Mouse (Mus musculus): ENCODE data around the gene Olfr859.

GRCm38 (mm10) chr9:19803000-19803399, 1.7 kb upstream of the Olfr859 start:
- TF ChIP-seq CTCF (IDR thresholded peaks at IDR 0.05; ENCODE audit: extremely low read depth, insufficient read length, insufficient replicate concordance, low read depth, low read length) = no peak
- no peak for TF ChIP-seq POLR2A (IDR thresholded peaks at IDR 0.05; ENCODE audit: low read depth, low read length)
